Mouse (Mus musculus): ENCODE measurements around the gene CN725425.

Gene CN725425

DNA sequence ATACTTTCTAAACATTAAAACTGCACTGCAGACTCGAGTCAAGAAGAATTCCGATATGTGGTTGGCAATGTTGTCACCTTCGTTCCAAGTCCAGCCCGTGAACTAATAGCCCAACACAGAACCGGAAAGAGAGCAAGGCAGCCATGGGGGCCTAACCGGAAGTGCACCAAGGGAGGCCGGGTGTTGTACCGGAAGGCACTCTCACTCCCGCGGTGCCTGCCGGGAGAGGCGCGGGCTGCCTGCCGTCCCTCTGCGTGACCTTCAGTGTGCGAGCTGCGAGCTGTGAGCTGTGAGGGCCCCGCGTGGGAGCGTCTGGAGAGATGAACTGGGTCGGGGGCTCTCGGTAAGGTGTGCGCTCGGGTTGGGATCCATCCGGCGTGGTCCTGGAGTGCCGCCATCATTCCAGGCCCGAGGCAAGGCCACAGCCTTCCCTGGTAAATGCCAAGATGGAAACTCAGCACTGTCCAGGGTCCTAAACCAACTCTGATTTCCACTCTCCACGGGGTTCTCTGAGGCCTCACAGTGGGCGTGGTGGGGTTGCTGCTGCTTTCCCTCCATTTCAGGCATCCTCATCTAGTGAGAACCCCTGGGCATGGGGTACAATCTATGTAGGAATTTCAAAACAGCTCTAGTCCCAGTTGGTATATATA, at the start of gene CN725425:
Gene CN725425, plus strand, starts transcription at position 239 of the 650 bp plus-strand sequence.
- DNase-seq (ENCODE audit: low spot score in 2 of 2): no peak

DNA sequence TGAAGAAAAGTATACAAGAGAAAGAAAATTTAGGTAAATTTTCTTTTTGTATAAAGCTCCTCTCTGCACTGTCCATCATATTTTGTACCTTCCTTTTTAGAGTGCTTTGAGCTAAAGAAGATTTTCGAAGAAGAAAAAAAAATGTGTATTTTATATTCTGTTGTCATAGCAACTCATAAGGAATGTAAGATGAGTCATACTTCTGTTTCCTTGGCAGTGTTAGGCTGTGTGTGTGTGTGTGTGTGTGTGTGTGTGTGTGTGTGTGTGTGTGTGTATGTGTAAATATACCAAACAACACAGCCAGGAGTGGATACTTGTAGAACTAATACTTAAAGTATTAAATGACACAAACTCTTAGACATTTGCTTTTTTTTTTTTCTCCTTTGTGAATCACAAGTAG, 46.7 kb upstream of the CN725425 start:
- DNase-seq (ENCODE audit: low spot score in 2 of 2): peak; percentile 59 to 72

DNA sequence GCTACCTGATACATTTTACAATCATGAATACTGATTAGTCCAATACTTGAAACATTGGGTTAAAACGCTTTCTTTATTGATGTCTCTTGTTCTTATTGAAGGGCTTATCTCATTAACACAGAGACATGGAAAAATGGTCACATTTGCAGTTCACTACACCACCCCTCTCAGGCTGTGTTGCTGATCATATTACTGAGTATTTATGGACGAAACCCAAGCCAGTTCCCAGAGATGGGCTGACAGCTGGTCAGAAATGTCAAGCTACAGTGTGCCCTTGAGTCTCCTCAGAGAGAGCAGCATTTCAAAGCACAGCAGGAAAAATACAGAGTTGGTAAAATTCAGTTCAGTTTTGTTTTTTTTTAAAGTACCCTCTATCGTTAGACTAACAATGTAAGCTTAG, 46.0 kb upstream of the CN725425 start:
- DNase-seq (ENCODE audit: low spot score in 2 of 2): no peak

DNA sequence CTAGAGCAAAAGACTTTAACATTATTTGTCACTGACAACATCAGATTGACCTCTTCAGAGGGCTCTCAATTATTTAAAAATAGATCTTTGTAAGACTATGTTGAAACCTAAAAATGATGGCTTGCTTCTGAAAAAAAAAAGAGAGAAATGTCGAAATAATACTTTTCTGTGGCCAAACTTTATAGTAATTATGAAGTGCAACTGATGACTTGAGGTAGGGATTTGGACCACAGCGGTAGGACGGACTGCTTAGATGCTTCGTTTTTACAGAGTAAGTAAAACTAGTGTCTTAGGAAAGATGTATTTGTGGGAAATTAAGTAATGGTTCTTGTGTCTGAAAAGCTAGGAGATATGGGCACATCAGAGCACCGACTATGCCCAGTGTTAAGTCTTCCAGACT, 38.1 kb upstream of the CN725425 start:
- DNase-seq (ENCODE audit: low spot score in 2 of 2): no peak

DNA sequence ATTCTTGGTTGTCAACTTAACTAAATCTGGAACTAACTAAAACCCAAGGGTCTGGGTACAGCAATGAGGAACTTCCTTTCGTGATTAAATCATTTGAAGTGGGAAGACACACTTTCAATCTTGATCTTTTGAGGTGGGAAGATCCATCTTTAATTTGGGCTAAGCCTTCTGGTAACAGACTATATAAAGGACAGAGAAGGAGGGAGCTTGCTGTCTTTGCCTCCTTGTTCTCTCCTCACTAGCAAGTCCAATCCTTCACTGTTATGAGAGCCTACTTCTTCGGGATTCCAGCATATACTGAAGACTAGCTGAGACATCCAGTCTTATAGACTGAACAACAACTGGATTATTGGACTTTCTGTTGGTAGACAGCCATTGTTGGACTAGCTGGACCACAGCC, 35.8 kb upstream of the CN725425 start:
- no peak for DNase-seq (ENCODE audit: low spot score in 2 of 2)

DNA sequence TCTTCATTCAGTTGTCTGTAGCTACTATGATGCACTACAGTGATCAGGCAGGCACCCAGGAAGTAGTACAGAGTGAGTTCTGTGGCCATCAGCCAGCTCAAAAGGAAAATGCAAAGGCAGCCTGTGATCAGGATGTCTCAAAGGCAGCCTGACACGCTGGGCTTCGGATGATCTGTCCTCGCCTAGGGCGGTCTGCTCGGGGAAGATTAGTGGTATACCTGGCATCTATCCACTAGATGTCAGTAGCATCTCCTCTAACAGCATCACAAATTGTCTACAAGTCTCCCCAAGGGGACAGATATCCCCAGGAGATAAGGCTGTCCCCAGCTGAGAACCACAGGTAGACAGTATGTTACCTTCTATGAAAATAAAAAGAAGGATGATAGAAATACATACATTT, 34.3 kb upstream of the CN725425 start:
- peak; percentile 49 for DNase-seq (ENCODE audit: low spot score in 2 of 2)

DNA sequence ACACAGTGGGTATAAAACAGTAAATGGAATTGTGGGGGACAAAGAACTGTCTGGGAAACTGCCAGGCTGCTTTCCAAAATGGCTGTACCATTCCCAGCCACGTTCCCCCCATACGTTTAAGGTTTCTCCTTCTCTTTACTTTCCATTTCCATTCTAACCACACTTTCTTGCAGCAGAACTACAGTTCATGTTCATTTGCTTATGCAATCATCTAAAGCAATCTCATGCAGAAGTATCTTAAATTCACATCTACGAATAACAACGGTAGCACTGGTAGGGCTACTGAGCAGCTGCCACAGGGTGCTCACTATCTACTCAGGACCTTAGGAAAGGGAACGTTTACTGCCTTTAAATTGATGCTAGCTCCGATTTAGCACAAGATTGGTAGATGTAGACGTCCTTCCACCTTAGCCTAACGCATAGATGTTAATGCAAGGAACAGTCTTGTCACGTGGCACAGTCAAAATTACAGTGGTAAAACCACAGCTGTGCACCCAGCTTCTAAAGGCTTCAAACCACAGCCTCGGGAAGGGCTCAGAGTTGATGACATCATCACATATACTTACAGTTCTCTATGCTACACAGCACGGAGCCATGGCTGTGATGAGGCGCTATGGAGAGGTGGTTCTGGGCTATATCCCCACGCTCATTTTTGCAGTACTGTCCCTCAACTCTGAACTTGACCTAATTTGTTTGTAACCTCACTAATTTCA, 31.3 kb upstream of the CN725425 start:
- no peak for DNase-seq (ENCODE audit: low spot score in 2 of 2)

DNA sequence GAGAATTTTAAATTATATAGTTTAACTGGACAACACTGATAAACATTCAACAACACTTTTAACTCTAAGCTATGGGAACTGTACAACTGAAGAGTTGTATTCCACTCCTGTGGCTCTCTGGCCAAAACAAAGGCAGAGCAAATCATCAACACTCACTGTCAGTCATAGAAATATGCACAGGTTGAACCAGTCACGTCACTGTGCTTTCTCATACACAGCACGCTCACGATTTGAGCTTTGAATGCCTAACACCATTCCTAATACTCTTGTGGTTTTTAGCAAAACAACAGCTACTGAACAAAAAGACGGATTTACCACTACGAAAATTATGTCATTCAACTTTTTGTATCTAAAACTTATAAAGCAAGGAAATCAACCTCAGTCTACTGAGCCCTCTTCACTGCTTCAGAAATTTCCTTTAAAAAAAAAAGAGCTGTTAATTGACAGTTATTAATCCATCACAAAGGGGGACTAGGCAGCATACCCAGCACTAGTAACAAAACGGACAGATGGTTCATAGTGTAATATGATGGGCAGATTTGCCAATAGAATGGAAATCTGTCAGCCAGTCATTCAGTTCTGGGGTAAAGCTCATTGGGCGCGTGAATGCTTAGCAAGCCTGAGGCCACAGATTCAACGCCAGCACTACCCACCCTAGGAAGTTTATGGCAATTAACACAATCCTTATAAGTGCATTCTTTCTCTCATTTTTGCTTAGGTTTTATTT, 28.5 kb upstream of the CN725425 start:
- no peak for DNase-seq (ENCODE audit: low spot score in 2 of 2)

DNA sequence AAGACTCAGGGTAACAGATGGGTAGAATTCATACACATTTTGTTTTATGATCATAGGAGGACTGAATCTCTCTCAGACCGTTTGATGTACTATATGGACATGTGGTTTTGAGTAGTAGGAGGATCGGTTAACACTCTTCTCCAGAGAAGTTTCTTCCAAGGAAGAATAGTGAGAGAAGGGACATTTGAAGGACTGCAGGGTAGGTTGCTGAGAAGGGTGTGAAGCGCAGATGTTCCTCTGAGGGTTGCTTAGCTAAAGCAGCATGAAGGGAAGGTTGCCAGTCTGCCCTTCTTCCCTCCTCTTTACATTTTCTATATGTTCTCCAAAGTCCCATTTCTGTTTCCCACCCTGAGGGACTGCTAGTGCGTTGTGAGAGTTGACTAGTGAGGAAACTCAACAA, 28.0 kb upstream of the CN725425 start:
- DNase-seq (ENCODE audit: low spot score in 2 of 2): no peak

DNA sequence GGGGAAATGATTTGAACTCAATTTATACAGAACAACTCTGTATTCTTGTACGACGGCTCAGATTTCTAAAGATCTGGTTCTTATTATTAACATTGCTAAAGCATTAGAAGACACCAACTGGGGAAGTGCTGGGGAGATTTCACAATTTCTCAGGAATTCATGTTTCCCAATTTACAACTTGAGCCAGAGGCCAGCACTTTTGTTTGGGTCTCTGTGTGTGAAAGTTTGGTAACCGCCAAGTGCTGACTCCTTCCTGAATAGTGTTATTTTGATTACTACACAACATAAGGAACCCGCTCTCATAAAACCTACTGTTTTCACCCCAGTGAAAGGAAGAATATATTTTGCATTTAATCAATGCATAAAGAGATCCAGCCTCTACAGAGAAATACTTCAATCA, 27.1 kb upstream of the CN725425 start:
- no peak for DNase-seq (ENCODE audit: low spot score in 2 of 2)

DNA sequence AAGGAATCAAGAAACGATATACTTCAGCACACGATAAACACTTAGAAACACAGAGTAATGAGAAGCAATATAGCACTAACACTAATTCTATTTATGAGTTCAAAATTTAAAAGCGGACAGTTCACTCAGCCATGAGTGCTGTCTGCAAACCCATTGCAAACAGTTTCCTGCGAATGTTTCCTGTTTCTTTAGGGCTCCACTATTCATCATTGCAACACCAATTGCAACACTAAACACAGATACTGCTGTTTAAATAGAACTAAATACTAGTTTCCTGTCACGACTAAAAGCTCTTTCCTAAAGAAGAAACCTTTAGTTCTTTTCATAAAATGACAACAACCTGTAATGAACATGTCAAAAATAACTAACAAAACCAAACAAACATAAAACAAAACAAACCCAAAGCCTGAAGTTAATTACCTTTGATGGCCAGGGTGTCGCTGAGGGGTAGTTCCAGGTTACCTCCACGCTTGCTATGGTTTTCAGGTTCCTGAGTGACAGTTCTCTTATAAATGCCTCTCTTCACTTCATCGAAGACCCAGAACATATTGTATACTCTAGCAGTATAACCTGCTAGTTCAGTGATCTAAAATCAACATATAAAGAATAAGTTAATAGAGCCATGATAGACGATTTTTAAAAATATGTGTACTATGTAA, 20.5 kb upstream of the CN725425 start:
- DNase-seq (ENCODE audit: low spot score in 2 of 2): no peak

DNA sequence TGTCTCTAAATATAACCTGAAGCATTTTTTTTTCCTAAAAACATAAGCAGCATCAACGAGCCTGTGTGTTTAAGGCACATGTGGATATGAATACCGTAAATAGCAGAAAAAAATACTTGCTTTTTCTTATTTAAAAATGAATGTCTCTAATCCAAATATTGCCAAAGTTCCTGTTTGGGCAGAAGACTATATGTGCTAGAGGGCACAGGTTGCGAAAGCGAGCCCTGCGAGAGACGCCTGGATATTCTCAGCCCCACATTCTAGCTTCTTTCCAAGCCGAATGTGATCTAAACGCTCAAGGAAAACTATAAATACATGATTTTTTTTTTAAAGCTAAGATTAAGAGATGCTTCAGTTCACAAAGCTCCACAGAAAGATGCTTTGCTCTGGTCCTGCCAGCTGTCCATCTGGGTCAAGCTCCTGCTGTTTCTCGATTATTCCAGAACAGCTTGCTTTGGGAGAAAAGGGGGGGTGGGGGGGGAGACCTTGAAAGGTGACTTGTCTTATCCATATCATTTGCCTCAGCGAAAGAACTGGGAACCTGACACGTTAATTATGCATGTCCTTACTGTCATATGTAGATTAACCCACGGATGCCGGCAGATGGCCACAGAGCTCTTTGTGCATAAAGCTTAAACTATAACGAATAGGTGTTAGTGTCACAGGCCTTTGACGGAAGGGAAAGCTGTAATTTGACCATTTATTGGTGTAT, 19.2 kb upstream of the CN725425 start:
- DNase-seq (ENCODE audit: low spot score in 2 of 2): no peak

DNA sequence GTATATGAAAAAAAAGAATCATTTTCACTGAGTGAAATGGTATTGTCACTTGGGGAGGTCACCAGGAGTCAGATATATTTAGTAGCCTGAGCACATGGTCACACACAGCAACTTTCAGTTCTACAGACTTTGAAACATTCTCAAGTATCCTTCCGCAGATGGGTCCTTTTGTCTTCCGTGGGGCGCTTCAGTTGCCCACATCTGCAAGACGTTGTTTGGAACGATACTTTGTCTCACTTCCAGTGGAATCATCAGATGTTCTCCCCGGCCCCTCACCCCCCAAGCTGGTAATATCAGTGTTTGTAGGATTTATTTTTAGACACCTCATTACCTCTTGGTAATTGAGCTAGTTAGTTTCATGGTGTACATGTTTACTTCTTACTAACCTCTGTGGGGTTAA, 12.9 kb upstream of the CN725425 start:
- no peak for DNase-seq (ENCODE audit: low spot score in 2 of 2)

DNA sequence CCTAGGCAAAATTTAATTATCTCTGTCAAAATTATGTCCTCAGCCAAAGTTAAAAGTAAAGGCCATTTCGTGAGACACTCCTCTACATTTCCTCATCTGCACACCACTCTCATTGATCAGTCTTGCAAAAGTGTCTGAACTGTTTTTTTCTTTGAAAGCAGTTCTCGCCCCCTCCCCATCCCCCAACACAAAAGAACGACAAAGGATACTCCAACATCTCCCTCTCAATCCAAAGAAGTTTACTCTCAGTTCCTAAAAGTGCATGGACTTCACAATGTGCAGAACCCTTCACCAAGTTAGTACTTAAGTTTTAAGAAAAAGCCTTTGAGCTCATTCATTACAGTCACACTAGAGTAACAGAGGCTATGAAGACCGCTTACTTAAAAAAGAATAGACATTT, 9.3 kb upstream of the CN725425 start:
- DNase-seq (ENCODE audit: low spot score in 2 of 2): no peak

DNA sequence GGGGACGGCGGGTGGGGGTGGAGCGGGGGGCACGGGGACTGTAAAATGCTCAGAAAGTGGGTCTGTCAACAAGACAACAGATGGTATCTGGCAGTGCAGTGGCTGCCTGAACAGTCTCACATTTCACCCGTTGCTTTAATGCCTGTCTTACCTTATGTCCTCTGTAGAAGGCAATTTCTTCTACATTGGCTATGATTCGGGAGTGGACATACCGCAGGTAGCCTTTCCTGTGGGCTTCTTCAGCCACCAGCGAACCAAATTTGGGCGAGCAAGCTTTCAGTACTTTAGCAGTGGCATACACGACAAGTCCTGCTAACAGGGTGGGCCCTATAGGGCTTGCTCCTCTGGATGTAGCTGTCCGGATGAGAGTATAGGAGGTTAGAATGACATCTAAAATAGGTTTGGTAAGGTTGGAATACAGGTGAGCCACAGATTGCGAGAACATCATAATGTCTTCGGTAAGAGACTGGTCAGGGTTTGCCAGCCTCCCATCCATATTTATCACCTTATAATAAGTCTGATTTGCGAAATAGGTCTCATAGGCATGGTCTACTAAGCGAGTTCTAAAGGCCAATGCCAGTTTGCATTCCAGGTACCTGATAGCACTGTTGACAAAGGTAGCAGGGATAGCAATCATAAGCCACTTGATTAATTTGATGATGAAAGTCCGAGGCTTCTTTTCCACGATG, 8.6 kb upstream of the CN725425 start:
- peak in 1 of 2 experiments; percentile 36 for DNase-seq (ENCODE audit: low spot score in 2 of 2)

DNA sequence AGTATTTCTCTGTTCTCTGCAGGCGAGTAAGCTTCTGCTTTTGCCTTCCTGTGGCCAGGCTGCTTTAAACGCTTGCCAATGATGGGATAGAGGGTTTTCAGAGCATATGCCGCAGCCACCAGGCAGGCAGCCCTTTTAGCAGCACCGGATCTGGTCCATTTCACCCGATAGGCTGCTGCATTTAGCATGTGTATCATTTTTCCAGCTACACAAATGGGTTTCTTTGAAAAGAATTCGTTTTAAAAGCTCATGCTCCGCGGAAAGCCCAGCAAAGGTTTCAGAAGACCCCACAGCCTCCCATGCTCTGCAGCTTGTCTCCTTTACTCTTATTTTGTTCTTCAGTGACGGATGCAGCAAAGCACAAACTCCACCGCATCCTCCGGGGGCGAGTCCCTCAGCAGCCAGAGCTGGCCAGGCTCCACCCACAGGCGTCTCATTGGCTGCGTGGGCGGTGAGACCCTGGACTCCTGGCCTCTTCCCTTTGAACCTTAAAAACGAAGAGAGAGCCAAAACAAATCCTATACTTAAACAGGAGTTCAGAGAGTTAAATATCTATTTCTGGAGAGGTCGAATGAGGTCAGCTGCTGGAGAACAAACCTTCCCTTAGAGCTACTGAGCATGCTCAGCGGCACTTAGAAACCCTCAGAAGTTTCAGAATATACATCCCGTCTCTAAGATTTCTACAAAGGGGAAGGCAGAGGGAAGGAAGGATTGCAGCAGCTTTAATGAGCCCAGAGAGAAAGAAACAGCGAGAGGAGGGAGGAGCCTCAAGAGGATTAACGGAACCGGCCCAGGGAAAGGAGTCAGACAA, 7.7 kb upstream of the CN725425 start, which contains the start of gene Abcd2:
Gene Abcd2, minus strand, starts transcription at position 388 of the 811 bp plus-strand sequence.
- peak; percentile 76 to 85 for DNase-seq (ENCODE audit: low spot score in 2 of 2)

DNA sequence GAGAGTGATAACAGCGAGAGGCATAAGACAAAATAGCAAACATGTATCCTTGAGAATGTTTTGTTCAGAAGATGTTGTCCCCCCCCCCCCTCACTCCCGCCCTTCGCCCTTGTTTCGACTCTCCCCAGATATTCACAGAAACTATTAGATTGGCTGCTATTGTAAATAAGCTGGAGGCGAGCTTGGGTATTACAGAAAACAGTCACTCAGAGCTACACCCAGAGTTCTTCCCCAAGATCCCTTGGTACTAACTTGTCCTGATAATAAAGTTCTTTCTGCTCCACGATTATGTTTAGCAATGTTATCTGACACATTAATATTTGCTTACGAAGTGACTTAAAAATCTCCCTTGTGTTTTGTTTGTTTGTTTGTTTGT, 7.1 kb upstream of the CN725425 start:
- no peak for DNase-seq (ENCODE audit: low spot score in 2 of 2)

DNA sequence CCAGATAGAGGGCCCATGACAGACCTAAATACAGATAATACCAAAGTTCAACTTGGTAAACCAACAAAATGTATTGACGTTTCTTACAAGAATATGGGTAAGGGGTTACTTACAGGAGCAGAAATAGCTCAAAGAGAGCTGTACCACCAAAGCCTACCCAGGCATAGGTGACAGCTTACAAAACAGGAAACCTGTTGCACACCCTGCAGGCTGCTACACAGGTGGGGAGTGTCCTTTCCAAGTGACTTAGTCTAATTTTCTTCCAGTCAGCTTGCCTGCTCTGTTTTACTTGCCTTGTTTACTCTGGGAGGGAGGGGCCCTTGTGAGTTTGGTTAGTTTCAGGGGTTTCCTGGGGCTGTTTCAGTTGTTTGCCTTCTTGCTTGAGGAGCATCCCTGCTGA, 1.5 kb downstream of the CN725425 start:
- no peak for DNase-seq (ENCODE audit: low spot score in 2 of 2)

DNA sequence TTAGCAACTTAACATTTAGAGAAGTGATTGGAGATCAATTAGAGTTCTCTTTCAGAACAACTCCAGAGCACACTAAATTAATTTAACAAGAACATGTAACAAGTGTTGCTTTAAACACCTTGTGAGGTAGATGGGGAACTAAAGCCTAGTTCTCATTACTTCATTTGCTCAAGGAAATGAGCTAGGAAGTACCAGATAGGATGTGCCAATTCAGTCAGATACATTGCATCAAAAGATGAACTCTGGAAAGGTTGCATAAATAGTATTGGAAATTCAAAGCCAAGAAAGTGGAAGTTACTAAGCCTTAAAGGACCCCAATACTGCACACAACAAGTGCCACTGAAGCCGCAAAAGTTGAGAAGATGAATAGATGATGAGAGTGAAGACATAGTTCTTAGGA, 3.2 kb downstream of the CN725425 start:
- no peak for DNase-seq (ENCODE audit: low spot score in 2 of 2)

DNA sequence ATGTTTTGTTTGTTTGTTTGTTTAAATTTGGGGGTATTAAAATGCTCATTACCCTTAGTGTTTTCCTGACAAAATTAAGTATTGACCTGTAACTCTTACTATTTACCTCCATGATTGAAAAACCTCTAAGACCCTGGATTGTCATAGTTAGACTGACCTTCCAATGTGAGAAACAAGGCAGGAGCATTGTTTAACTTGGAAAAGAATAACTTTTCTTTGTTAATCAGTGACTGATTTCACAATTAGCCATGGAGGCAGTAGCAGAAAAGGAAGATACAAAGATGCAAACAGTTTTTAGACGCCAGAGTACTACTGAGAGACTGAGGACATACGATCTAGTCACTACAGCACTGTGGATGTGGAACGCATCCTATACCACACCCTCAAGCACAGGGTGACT, 4.2 kb downstream of the CN725425 start:
- no peak for DNase-seq (ENCODE audit: low spot score in 2 of 2)
